Mouse (Mus musculus) 3134 (cell line): ENCODE measurements at regions not wholly inside any gene's neighbourhood (a gene's known extent, or its start where the extent isn't known, plus 50 kb on each side); places are given as distances from the start of the nearest gene placed in this dataset.
"Not testable (repeated sequence)": the region's sequence is repeated elsewhere in the genome, so short reads cannot be mapped to it uniquely, and the experiment has no call there.

ENCODE experiments used
- DNase-seq: peaks from one replicate; pipeline ENCODE4 v3.0.0-alpha.2; 2011; ENCODE audit warnings: low spot score; ENCODE audit not compliant: insufficient read length; ENCODE audit errors: extremely low read depth

GRCm38 (mm10) chr4:8462414-8462813 is 223.6 kb upstream of the Car8 start:
- DNase-seq: not testable (repeated sequence)

DNA sequence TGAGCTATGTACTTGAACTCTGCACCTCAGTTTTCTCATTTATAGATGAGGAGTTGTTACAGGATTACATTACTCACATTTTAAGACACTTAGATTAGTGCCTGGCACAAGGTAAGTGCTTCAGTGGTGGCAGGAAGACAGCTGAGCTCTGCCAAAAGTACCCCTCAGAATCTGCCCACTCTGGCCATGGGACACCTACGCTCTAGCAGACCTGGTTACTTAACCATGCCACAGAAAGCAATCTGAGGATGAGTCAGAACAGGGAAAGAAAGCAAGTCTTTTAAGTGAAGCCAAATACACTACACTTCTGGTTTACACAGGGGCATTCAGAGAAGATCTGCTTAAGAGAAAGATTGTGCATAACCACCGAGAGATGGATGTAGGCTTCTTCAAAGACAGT is 215.5 kb upstream of the Car8 start:
- no peak for DNase-seq

GRCm38 (mm10) chr4:8432393-8432792 is 193.6 kb upstream of the Car8 start:
- no peak for DNase-seq

DNA sequence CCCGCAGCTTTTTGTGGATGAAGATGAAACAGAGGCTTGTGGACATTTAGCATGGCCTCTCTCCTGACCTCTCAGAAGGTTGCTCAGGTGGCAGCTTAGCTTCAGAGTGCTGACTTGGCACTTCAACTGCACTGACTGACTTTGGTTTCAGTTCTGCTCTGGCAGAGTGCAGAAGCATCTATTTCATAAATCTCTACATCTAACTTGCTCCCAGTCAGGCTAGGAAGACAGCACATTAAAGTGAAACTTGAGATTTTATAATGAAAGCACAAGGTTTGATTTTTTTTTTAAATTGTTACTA is 192.1 kb upstream of the Car8 start:
- no peak for DNase-seq

DNA sequence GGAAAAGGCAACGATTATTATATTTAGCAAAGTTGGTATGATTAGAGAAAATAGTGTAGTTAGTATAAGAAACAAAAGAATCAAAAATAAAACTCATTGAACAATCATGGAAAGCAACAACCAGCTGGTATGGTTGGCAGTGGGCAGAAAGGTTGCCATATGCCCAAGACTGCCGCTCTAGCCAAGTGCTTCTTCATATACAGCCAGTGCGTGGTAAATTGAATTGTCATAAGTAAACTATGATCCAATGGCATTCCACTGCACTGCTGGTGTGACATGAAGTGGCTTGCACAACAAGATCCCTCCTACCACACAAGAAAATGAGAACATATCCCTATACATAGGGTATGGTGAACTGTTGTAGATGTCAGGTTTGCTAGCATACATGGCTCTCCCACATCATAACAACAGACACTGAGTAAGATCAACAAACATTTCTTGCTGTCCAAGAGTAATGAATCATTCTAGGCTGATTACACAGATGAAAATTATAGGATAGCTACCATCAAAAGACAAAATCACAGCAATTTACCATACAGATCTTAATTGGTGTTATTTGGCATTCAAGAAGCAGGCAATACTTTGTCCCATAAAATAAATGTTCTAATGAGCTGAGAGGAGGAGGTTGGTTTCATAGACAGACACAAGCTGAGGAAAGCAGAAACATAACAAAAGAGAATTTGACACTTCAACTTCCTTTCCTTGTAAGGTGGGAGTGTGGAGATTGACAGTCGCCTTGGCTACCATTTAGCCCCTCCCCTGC is 191.6 kb upstream of the Car8 start:
- no peak for DNase-seq

DNA sequence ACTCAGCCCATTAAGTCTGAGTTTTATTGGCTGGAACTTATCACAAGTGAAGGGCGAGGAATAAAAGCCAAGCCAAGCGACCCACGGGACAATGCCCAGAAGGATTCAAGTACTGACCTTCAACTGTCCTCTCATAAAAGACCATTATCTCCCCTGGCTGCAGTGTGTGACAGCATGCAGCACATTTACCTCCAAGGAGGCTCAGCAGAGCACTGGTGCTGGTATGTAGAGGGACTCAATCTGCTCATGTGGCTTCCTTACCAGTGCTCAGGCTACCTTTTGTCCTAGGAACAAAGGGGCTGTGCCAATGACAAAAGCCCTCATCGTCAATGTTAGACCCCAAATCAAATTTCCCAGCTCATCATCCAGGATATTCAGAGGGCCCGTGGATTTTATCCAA is 190.9 kb upstream of the Car8 start:
- DNase-seq: no peak

- no peak for DNase-seq
Measured at GRCm38 (mm10) chr4:8428629-8429523, 190.0 kb upstream of the Car8 start.

DNA sequence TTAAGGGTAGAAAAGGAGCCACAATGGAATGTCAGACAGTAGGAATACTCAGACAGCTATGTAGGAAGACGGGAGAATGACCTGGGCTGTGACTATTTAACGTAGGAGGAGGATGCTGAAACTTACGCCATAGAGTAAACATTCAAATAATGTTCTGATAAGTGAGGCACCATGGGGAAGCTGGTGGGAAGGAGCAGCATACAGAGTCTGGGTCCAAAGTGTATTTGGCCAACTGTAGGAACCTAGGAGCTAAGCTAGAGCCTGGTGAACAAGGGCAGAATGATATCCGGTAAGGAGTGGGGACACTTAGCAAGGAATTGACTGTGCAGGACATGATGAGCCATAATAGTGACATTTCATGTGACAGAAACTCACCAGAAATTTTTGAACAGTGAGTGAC is 189.0 kb upstream of the Car8 start:
- DNase-seq: no peak

DNA sequence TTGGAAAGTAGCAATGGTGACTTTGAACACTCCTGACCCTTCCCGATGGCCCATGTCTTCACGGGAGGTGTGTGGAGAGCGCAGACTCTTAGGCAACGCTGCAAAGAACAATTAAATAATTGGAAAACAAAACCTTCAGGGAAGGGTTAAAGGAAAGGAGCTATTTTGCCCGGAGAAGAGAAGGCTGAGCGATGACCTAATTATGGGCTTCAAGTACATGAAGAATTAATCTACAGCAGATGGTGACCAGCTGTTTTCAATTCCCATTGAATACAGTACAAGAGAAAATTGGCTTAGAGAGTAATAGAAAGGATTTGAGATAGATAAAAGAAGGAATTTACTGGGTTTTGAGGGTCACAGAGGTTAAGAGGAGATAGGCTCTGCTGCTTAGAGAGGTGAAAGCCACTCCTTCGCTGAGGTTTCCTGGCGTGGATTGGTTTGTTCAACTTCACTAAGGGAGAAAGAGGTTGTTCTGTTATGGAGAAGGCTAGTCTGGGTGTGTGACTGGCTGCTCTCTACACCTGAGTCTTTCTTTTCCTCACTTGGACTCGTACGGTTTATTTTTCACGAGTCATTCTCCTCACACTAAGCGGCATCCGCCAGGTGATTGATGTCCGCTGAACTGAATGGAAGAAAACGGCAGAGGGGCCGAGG is 184.7 kb upstream of the Car8 start:
- no peak for DNase-seq

GRCm38 (mm10) chr4:8421285-8421684 is 182.4 kb upstream of the Car8 start:
- no peak for DNase-seq

GRCm38 (mm10) chr4:8418374-8419031 is 179.7 kb upstream of the Car8 start:
- DNase-seq: no peak

- DNase-seq: no peak
Measured at GRCm38 (mm10) chr4:8417821-8418220, 179.0 kb upstream of the Car8 start.

DNA sequence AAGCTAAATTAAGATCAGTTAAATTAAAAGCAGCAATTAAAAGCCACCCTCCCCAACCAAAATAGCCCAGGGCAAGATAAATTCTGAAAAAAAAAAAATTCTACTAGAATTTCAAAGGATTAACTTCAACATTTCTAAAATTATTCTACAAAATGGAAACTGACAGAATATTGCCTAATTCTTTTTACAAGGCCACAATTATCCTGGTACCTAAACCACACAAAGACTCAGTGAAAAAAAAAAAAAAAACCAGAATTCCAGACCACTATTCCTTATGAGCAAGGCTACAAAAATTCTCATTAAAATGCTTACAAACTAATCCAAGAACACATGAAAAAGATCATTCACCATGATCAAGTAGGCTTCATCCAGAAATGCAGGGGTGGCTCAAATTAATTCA is 174.5 kb upstream of the Car8 start:
- DNase-seq: peak; percentile 18

- no peak for DNase-seq
Measured at GRCm38 (mm10) chr4:8400069-8400468, 161.2 kb upstream of the Car8 start.

GRCm38 (mm10) chr4:8399430-8399829 is 160.6 kb upstream of the Car8 start:
- no peak for DNase-seq

DNA sequence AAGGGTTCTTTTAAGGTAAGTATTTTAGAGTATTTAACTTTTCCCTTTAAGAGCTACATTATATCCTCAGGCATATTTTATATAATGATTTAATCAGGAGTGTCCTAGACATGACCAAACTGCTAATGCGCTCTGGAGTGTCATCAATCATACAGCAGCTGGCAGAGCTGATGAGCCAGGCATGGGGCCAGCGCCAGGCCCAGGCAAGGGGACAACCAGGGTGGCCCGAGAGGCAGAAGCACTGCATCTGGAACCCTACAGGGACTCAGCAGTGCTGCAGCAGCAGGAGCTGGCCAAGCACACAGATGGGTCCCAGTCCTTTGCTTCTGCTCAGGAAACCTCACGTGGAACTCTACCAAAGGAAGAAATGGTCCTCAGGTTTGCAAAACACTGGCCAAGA is 160.1 kb upstream of the Car8 start:
- no peak for DNase-seq

GRCm38 (mm10) chr4:8383162-8383561 is 144.3 kb upstream of the Car8 start:
- DNase-seq: no peak

GRCm38 (mm10) chr4:8382125-8382417 is 143.2 kb upstream of the Car8 start:
- DNase-seq: no peak

DNA sequence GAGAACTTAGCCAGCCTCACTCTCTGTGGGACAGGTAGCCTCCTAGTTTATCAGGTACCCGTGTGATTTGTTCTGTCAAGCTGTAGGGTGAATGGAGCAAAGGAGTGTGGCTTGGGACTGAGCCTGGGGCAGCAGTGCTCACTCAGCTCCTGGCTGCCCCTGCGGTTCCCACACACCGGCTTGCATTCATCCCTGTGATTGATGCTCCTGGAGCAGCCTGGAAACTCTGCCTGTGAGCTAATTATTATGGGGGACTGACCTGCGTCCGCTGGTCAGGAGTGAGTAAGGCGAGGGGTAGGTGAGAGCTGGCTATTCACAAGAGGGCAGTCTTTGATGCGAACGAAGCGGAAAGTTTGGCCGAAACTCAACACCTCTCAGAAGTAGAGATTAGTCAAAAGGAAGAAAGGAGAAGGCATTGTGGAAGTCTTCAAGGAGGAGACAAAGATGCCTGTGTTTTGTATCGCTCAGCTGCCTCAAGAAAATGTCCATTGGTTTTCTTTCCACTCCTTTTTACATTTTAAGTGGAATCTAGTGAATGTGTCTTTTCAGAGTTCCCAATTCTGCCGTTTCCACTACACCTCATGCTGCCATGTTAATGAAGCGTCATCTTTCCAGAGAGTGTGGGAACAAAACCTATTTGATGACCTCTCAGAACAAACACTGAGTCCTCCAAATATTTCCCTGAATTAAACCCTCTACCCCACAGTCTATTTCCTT is 142.7 kb upstream of the Car8 start:
- DNase-seq: no peak

GRCm38 (mm10) chr4:8380711-8381338 is 142.0 kb upstream of the Car8 start:
- peak; percentile 32 for DNase-seq
